ENCODE assay signal across 28 mouse cellular contexts in the genomic region with DNA sequence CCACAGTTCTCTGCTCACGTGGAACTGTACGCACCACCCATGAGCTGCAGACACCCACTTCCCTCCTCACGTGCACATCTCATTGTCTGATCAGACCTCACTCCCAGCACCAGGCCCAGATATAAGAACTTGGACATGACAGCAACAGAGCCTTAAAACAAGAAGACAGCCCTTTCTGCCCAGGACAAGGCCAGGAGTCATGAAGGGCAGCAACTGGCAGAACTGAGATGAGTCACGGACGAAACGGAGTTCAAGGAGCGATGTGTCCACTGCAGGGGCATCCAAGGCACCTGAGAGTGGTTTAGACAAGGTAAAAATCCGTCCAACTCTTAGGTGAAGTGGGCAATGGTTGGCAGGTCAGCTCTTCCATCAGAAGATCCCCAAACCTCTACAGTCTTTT. TPM values are rescaled to one million over a fixed set of nuclear protein-coding genes. Genes with fewer than 3 reads are reported as not detected.
"Had no signal": no experiment of that assay in that cellular context is flagged by ENCODE, and none has a peak within 500 bp of the region (broad histone marks: within the 10 kb centered on the region; RNA-seq: fewer than 3 reads in every experiment).

No protein-coding gene starts in this region.

- H3K4me1 ChIP-seq: embryonic facial prominence, embryonic 12.5 days; embryonic facial prominence, embryonic 13.5 days; embryonic facial prominence, embryonic 15.5 days; forebrain, embryonic 12.5 days had no signal

- H3K4me3 ChIP-seq: embryonic facial prominence, embryonic 10.5 days; embryonic facial prominence, embryonic 12.5 days; embryonic facial prominence, embryonic 13.5 days; embryonic facial prominence, embryonic 15.5 days; erythroblast, embryonic 14.5 days; forebrain, embryonic 10.5 days; forebrain, embryonic 12.5 days; forebrain, embryonic 13.5 days; forebrain, embryonic 15.5 days; gastrocnemius, adult 2 months; heart, adult 2 months; heart, embryonic 10.5 days had no signal

- H3K9me3 ChIP-seq: embryonic facial prominence, embryonic 10.5 days; embryonic facial prominence, embryonic 12.5 days; embryonic facial prominence, embryonic 13.5 days; embryonic facial prominence, embryonic 15.5 days; forebrain, embryonic 10.5 days; forebrain, embryonic 12.5 days; forebrain, embryonic 13.5 days; forebrain, embryonic 15.5 days; heart, embryonic 10.5 days had no signal

- ATAC-seq: forebrain, embryonic 13.5 days; forebrain, embryonic 14.5 days; forebrain, embryonic 15.5 days; forebrain, embryonic 16.5 days; forebrain, postnatal 0 days had no signal

- H3K27me3 ChIP-seq: embryonic facial prominence, embryonic 12.5 days; embryonic facial prominence, embryonic 13.5 days; embryonic facial prominence, embryonic 15.5 days; forebrain, embryonic 12.5 days; forebrain, embryonic 13.5 days; forebrain, embryonic 15.5 days had no signal

- H3K36me3 ChIP-seq: embryonic facial prominence, embryonic 10.5 days; embryonic facial prominence, embryonic 12.5 days; embryonic facial prominence, embryonic 13.5 days; embryonic facial prominence, embryonic 15.5 days; forebrain, embryonic 10.5 days; forebrain, embryonic 12.5 days; forebrain, embryonic 15.5 days; heart, embryonic 10.5 days had no signal

- DNase-seq: cerebellum, postnatal 14 days; cerebellum, postnatal 25 days; cerebellum, postnatal 36 days; embryo, embryonic 11 days; forebrain, postnatal 0 days; gastrocnemius, adult 2 months; gastrocnemius, postnatal 10 days; gastrocnemius, postnatal 14 days; gastrocnemius, postnatal 25 days; gastrocnemius, postnatal 36 days; heart, adult 11 months; heart, adult 18-20 months; heart, adult 2 months had no signal

RNA-seq across cellular contexts. Expression of a gene that starts 42.6 kb away (rescaled TPM):
- total RNA-seq: granulocyte monocyte progenitor cell, adult 5-6 weeks had no signal

RNA-seq across cellular contexts. Expression of a gene that starts 42.7 kb away (rescaled TPM):
- total RNA-seq: common myeloid progenitor, adult 5-6 weeks; granulocyte monocyte progenitor cell, adult 5-6 weeks had no signal
- polyA plus RNA-seq: erythroblast, embryonic 14.5 days; forebrain, embryonic 11.5 days; forebrain, embryonic 13.5 days; forebrain, embryonic 14.5 days; forebrain, embryonic 15.5 days had no signal
